Mouse (Mus musculus): ENCODE measurements around the gene Glis1. TPM values are rescaled to one million over a fixed set of nuclear protein-coding genes. Genes with fewer than 3 reads are reported as not detected.

The Glis1 gene
- total and polyA plus RNA-seq, 3 experiments: 0.16 to 0.38 (median 0.20) TPM

DNA sequence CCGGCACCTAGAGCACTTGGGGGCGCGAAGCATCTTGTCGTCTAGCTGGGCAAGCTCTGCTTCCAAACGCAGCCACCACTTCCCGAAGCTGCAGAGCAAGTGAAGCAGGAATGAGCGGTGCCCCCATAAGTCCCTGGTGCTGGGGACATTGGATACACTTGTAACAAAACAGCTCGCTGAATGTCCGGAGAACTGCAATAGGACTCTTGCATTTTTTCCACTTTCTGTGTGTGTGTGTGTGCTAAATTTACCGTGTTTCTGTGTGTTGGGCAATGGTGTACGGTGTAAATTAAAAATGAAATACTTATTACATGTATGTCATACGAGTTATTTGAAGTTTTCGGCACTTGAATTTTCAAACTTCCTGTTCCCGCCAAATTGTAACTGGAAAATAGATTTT is 249.7 kb downstream of the Glis1 start, which contains the start of gene Dmrtb1:
TSS of gene Dmrtb1 (minus strand) at position 101 of the 400 bp plus-strand sequence.
- peaks cover 19% of the 10 kb centered on the region for H3K27me3 ChIP-seq (ENCODE audit: insufficient read depth, low read length)
- no peaks in the 10 kb centered on the region for H3K9me3 ChIP-seq (replicated peaks)
- no peaks in the 10 kb centered on the region for H3K4me1 ChIP-seq (ENCODE audit: insufficient read depth, low read depth, low read length)
- no peak for TF ChIP-seq GATA1 (IDR thresholded peaks at IDR 0.05; ENCODE audit: borderline replicate concordance, low read length)
- TF ChIP-seq TAL1 (conservative IDR thresholded peaks at IDR 0.05; ENCODE audit: low read depth, low read length): no peak
- TF ChIP-seq POLR2AphosphoS5 (IDR thresholded peaks at IDR 0.05; ENCODE audit: insufficient replicate concordance, low read depth, low read length): no peak
- no peak for TF ChIP-seq CTCF (IDR thresholded peaks at IDR 0.05; ENCODE audit: low read depth, low read length)
- TF ChIP-seq GATA2 (IDR thresholded peaks at IDR 0.05; ENCODE audit: borderline replicate concordance, low read depth, low read length): no peak
- DNase-seq (ENCODE audit: low spot score) (no peak), ATAC-seq (ENCODE audit: extremely low read depth, insufficient number of reproducible peaks, low FRiP score, poor library complexity, severe bottlenecking) (no peak)
- H3K4me3 ChIP-seq (ENCODE audit: low read depth, low read length): no peak within 1 kb of the TSS
- H3K36me3 ChIP-seq (replicated peaks): no peaks in the 10 kb centered on the region

Other genes starting within 250 kb of the Glis1 start
- 0.75 TPM in 1 of 2 replicates, not detected in the other for gene Ldlrad1, start 225.4 kb upstream of the Glis1 start, total RNA-seq (2014; fragmentation: Nextera tagmentation)
- gene Ldlrad1, start 225.4 kb upstream of the Glis1 start, total RNA-seq (2017): not detected in 2 replicates
- not detected in 2 replicates for gene Ldlrad1, start 225.4 kb upstream of the Glis1 start, polyA plus RNA-seq (2012)
- gene Lrrc42, start 181.1 kb upstream of the Glis1 start, total RNA-seq (2014; fragmentation: Nextera tagmentation): 20.7 and 23.9 TPM in 2 replicates
- gene Lrrc42, start 181.1 kb upstream of the Glis1 start, total RNA-seq (2017): 13.1 and 15.0 TPM in 2 replicates
- 13.9 and 15.7 TPM in 2 replicates for gene Lrrc42, start 181.1 kb upstream of the Glis1 start, polyA plus RNA-seq (2012)
- gene Hspb11, start 181.0 kb upstream of the Glis1 start, total RNA-seq (2014; fragmentation: Nextera tagmentation): 37.5 and 44.7 TPM in 2 replicates
- gene Hspb11, start 181.0 kb upstream of the Glis1 start, total RNA-seq (2017): 31.0 and 33.8 TPM in 2 replicates
- 8.9 and 9.1 TPM in 2 replicates for gene Hspb11, start 181.0 kb upstream of the Glis1 start, polyA plus RNA-seq (2012)
- gene Dio1, start 127.4 kb upstream of the Glis1 start, total RNA-seq (2014; fragmentation: Nextera tagmentation): not detected in 2 replicates
- gene Dio1, start 127.4 kb upstream of the Glis1 start, total RNA-seq (2017): not detected in 2 replicates
- not detected in 2 replicates for gene Dio1, start 127.4 kb upstream of the Glis1 start, polyA plus RNA-seq (2012)
- gene Yipf1, start 120.2 kb upstream of the Glis1 start, total RNA-seq (2014; fragmentation: Nextera tagmentation): 26.8 and 27.5 TPM in 2 replicates
- 35.8 and 45.5 TPM in 2 replicates for gene Yipf1, start 120.2 kb upstream of the Glis1 start, total RNA-seq (2017)
- gene Yipf1, start 120.2 kb upstream of the Glis1 start, polyA plus RNA-seq (2012): 8.8 and 13.4 TPM in 2 replicates
- gene Ndc1, start 66.8 kb upstream of the Glis1 start, total RNA-seq (2014; fragmentation: Nextera tagmentation): 139 and 144 TPM in 2 replicates
- 48.9 and 56.3 TPM in 2 replicates for gene Ndc1, start 66.8 kb upstream of the Glis1 start, total RNA-seq (2017)
- 6.7 and 8.6 TPM in 2 replicates for gene Ndc1, start 66.8 kb upstream of the Glis1 start, polyA plus RNA-seq (2012)
- not detected in 2 replicates for gene Dmrtb1, start 249.6 kb downstream of the Glis1 start, total RNA-seq (2014; fragmentation: Nextera tagmentation)
- gene Dmrtb1, start 249.6 kb downstream of the Glis1 start, total RNA-seq (2017): not detected in 2 replicates
- not detected in 2 replicates for gene Dmrtb1, start 249.6 kb downstream of the Glis1 start, polyA plus RNA-seq (2012)

All from G1E (cell line).